Mouse (Mus musculus): Measurements from ENCODE around the gene Slc52a3.

The Slc52a3 gene

DNA sequence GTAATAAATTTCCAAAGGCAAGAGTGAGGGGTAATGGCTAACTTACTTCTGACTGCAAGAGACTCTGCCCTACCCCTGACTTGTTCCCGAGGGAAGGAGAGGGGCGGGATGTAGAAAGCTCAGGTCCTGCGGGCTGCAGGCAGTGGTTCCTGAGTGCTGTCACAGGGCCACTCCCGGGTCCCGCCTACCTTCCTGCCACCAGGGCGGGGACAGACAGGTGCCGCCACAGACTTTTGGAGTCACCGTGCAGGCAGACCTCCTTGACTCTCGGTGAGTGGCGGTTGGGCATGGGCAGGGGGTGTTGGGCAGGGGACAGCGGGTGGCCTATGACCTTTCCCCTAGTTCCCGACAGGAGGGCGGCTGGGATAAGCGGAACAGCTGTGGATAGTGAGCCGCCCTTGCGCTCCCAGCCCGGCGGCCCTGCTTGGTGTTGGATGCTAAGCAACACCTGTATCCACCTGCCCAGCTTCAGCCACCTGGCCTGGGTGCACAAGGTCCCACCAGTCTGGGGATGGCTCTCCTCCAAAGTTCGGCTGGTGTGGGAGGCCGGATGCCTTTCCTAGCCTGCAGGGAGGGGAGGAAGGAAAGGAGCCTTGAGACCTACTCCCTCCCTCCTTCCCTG, 3.5 kb downstream of the Slc52a3 start:
- DNase-seq = peak; percentile 62 to 78

GRCm38 (mm10) chr2:152000291-152000679, 4.0 kb downstream of the Slc52a3 start:
- no peak for DNase-seq

- DNase-seq = peak; percentile 48 to 69
These were observed 4.4 kb downstream of the Slc52a3 start for GRCm38 (mm10) chr2:152000735-152001134.

DNA sequence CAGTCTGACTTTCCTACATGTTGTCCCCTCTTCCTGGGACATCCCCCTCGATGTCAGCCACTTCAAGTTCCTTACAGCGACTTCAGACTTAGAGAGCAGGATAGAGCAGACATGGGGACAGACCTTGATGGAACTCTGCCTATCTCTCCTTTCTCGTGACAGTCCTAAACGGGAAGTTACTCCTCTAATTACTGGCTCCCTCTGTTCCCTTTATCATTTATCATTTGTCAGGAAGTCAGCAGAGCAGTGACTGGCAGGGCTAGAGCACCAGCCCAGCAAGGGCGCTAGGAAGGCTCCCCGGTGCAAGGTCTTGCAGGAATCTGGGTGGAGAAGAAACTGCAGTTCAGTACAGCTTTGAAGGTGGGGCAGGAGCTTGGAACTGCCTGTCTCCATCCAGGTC, 6.2 kb downstream of the Slc52a3 start:
- DNase-seq = no peak

DNA sequence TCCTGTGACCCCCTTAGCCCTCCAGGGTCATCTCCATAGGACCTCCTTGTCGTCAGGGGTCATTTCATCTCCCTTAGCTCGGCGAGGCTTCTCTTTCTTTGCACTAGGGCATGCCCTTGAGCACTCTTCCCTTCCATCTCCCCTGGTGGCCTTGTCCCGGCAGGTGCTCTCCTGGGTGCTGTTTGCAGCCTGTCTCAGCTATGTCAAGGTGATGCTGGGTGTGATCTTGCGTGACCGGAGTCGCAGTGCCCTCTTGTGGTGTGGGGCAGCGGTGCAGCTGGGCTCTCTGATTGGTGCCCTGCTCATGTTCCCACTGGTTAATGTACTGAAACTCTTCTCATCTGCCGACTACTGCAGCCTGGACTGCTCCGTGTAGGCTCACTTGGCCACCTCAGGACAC, 11.5 kb downstream of the Slc52a3 start:
- peak; percentile 46 to 54 for DNase-seq

- DNase-seq = no peak
These were observed 12.9 kb downstream of the Slc52a3 start for GRCm38 (mm10) chr2:152009061-152009779.

DNA sequence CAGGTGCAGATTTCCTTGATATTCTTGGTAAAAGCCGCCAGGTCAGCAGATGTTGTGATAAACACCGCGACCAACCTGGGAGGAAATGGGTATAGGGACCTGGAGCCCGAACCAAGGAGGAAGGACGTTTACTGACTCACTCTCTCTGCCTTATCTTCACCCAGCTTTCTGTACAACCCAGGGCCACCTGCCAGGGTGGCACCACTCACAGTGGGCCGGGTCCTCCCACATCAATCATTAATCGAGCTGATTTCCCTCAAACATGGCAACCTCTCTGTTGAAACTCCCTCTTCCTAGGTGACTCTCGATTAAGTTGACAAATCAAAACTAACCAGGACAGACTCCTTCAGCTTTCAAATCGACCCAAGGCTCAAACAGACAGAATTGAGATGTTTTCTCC, 13.9 kb downstream of the Slc52a3 start:
- DNase-seq = no peak

DNA sequence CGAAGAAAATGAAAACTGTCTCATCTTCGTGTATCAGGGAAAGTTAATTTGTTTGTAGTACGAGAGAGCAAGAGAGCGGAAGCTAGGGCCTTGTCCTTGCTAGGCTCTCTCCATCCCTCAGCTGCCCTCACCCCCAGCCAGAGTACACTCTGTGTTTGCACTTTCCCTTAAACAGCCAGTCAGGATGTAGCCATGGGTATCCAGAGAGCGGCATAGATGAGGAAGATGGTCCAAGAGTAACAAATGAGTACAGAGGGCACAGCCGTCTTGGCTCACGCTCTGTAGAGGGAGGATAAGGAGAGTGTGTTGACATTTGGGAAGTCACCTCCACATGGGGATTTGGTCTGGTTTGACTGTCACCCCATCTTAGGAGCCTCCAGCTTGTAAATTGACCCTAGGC, 14.3 kb downstream of the Slc52a3 start:
- no peak for DNase-seq

DNA sequence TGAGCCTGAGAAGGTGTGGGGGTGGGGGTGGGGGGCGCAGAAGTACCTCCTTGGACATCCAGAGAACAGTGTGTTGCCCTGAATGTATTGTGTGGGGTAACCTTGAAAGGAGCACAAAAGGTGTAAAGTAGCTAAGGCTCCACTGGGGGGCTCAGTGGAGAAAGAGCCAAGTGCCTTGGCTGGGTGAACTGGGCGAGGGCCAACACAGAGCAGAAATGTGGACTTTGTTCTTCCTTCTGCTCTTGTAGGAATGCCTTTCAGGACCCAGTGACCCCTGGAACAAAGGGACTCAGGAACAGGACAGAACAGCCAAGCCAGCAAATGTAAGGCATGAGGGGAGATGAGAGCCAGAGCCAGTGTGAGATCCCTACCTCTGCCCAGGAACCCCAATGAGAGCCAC, 15.4 kb downstream of the Slc52a3 start:
- peak; percentile 66 to 79 for DNase-seq

DNA sequence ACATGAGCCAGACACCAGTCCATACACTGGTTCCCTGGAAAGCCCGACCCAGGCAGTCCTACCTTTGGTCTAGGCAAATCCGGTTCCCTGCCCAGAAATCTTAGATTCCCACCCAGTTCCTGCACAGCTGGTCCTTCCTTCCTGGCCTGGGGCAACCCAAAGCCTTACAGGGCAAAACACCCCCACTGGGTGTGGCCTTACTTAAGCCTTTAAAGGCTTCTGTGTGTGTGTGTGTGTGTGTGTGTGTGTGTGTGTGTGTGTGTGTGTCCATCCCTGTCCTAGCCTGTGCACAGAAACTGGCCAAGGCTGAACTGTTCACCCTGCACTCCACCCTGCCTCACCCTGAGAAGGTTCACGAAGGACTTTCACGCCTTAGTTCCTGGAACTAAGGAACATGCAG, 15.9 kb downstream of the Slc52a3 start:
- DNase-seq = peak; percentile 45 to 58

DNA sequence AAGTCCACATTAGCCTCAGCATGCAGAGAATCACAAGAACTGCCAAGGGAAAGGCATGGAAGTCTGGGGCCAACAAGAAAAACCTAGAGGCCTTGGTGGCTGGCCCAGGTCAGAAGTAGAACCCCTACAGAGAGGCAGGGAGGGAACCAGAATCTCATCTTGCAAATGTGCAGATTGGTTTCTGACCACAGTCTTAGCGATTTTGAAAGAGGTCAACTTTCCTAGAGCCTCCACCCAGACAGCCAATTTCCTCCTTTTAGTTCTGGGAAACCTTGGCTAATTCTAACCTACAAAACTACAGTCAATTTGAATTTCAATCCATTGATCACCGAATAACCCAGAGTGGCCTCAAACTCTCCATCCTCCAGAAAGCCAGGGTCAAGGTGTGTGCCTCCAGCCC, 16.4 kb downstream of the Slc52a3 start:
- DNase-seq = no peak

GRCm38 (mm10) chr2:152015997-152016396, 19.7 kb downstream of the Slc52a3 start:
- no peak for DNase-seq

DNA sequence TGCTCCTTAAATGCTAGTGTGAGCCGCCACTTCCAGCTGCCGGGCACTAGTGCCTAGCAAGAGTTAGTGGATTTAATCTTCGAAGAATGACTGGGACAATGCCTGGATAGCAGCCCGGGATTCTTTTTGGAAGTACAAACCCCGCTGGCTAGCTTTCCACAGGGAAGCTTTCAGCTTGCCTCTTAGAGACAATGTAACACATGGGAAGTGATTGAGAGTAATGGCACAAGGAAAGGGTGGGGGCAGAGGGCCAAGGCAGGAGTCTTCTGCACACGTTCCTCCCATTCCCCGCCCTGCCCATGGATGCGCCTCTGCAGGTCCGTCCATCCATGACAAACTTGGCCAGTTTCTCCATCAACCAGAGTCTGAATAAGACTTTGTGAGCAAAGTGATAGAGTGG, 20.4 kb downstream of the Slc52a3 start:
- peak in 1 of 2 experiments; percentile 44 for DNase-seq

DNA sequence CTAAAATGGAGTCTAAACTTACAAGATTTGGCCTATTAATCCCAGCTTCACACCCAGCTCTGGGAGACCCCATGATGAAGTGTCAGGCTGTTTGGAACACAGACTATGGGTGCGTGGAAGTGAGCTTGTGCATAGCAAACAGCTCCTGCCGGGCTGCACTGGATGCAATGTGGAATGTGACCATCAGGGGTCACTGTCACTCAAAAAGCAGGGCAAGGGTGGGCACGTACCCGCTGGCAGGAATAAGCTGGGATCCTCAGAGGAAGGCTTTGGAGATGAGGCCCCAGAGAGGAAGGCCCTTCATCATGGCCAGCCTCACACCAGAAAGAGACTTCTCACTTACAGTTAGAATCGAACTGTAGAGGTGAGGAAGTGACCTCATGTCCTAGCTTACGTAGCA, 23.9 kb downstream of the Slc52a3 start:
- peak; percentile 76 to 77 for DNase-seq

DNA sequence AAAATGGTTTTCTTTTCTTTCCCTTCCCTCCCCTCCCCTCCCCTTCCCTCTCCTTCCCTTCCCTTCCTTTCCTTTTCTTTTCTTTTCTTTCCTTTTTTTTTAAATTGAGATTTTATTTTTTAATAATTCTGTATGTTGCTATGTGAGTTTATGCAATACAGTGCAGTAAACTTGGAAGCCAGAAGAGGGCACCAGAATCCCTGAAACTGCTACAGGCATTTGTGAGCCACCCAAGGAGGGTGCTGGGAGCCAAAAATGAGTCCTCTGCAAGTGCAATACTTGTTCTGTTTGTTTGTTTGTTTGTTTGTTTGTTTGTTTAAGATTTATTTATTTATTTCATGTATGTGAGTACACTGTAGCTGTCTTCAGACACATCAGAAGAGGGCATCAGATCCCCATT, 25.7 kb downstream of the Slc52a3 start:
- no peak for DNase-seq

DNA sequence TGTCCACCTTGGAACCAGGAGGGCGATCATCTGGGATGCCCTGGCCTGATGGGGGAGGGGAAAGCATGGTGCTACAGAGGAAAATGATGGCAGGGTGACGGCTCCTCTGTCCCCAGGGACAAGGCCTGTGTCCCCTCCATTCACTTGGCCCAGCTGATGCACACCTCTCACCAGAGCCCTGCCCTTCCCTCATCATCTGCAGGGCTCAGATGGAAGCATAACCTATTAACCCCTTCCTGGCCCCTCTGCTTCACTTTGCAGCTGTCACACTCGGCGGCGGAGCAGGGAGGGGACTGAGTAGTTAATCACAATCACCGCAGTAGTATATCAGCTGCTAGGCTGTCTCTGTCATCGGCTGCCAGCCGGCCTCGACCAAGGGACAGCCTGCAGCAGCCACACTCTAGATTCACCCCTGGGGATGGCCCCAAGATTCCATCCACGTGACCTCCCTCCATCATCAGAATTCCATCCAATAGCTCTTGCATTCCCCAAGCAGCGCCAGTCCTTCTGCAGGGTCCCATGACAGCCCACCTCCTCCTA, 28.6 kb downstream of the Slc52a3 start:
- no peak for DNase-seq

- DNase-seq = peak; percentile 95
These were observed 33.2 kb downstream of the Slc52a3 start for GRCm38 (mm10) chr2:152029252-152030082.

- no peak for DNase-seq
These were observed 34.7 kb downstream of the Slc52a3 start for GRCm38 (mm10) chr2:152030986-152031385.

GRCm38 (mm10) chr2:152040101-152040500, 43.8 kb downstream of the Slc52a3 start:
- DNase-seq = no peak

DNA sequence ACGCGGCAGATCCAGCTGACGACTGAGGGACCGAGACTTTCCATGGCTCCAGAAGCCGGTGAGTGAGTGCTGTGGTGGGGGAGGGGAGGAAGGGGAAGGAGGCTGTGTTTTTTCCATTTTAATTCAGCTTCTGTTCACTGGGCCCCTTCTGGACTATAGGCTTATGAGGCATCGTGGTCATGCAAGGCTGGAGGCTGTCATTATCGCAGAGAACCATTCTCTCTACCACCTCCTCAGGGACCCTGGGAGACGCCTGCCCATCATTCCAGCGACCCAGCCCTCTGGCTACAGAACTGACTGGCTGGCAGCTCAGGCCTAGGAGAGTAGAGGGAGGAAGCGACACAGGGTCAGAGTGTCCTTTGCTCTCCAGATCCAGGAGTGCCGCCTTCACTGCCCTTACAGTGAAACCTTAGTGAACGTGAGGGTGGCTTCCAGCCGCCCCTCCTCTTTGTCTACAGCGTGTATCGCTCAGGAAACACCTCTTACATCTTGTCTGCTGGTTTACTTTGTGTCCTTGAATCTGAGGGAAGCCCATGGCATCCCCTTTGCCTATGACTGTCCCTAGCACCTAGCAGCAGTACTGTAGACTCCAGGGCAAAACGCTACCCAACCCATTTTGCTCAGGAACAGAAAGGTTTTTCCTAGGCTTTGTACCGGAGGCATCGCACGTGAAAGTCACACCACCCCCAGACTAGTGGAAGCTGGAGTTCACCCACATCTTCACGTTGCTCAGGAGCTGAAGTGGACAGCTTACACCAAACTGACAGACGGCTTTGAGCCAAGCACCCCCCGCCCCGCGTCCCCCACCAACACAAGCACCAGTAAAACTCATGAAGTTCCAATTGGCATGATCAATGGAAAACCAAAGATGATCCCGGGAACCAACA, 51.0 kb downstream of the Slc52a3 start:
- peak in 1 of 2 experiments; percentile 15 for DNase-seq

- peak; percentile 41 to 56 for DNase-seq
These were observed 52.0 kb downstream of the Slc52a3 start for GRCm38 (mm10) chr2:152048003-152048980.

Measured in kidney, postnatal 4 days (tissue).